Mouse (Mus musculus): ENCODE data around the gene Plet1.

Gene Plet1

DNA sequence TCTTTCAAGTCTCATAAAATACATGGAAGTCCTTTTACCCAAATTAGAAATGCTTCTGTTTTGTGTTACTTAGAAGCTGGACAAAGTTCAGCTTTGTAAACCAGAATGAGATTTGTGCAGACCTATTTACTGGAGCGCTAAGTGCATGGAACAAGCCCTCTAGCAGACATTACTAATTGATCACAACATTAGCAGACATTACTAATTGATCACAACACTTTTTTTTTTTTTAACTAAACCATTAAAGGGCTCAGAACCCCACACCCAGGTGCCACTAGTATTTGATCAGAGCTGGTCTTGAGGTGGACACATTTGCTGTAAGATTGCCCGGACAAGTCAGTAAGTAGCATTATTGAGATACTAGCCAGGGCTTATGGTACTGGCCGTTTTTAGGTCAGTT is 39.5 kb downstream of the Plet1 start:
- DNase-seq (ENCODE audit: low spot score) = no peak

DNA sequence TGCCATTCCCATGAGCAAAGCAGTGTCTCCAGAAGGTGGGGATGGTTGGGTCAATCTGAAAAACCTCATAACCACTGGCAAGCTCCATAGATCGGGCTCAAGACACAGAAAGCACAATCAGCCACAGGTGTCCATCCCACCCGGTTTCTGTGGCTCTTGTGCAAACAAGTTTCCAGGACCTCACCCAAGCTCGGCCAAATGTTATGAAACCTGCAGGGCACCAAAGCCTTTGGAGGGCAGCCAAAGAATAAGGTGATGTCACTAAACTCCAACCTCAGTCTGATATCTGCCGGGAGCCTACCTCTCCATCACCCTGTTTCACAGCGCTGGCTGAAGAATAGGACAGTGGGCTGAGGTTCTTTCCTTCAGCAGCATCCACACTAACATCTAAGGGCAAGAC is 41.6 kb downstream of the Plet1 start:
- no peak for DNase-seq (ENCODE audit: low spot score)

DNA sequence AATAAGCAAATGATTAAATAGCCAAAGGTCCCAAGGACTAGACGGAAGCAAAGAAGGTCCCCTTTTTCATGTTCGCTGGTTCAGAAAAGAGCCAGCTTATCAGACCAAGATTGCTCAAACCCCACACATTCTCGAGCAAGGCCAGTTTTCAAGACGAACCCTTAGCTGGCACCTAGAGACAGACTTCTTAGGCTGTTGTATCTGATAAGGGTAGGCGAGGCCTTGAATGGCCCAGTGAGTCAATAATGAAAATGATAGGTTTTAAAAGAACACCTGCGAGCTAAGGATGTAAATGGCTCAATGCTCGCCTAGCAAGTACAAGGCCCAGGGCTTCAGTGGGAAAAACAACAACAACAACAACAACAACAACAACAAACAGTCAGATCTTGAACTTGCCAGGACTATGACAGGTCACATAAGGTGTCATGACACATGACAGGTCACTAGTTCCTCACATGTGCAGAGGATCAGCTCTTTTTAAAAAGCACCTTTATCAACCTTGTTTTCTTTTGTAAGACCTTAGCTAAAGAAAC is 42.3 kb downstream of the Plet1 start:
- DNase-seq (ENCODE audit: low spot score) = no peak

DNA sequence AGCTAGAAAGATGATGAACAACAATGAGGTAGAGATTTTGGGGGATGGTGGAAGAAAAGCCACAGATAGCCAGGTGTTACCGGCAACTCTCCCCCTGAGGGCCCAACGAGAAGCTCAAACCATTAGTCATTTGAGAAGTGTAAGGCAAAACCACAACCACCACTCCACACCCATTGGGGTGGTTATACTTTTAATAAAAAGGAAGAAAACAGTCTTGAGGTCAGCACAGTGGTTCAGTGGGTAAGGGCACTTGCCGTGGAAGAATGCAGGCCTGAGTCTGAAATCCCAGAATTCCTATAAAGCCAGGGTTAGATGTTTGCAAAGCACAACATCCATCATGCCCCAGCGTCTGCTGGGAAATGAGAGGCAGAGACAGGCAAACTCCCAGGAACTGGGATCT is 43.0 kb downstream of the Plet1 start:
- no peak for DNase-seq (ENCODE audit: low spot score)

DNA sequence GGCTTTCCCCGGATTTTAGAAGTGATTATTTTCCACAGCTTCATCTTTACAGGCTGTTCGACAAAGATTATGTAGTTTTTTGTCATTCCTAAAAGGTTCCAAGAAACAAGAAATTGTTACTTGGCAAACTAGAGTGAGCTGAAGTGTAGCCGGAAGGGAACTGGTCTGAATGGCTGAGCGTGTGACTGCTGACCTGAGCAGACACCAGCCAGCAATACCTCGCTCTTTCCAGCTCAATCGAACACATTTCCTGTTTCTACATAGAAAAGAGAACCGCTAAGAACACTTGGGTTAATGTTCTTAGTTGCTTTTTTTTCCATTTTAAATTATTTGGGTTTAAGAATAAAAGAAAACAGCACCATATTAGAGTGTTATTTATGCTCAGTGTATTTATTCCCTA is 45.8 kb downstream of the Plet1 start:
- no peak for DNase-seq (ENCODE audit: low spot score)

DNA sequence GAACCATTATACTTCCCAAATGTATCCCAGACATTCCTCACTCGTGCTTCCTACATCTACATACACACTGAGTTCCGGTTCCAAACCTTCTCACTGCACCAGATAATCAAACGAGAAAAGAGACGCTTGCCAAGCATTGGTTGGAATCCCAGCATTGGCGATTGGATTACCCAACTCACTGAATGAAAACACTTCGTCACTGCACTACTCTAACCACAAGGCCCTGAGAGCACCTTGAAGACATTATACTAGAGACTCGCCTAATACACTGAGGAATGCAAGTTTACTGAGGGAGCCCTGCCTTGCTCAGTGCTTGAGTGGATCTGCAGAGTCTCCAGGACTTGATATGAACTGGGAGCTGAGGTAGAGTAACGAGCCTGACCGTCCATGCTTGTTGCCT is 48.1 kb downstream of the Plet1 start:
- no peak for DNase-seq (ENCODE audit: low spot score)

DNA sequence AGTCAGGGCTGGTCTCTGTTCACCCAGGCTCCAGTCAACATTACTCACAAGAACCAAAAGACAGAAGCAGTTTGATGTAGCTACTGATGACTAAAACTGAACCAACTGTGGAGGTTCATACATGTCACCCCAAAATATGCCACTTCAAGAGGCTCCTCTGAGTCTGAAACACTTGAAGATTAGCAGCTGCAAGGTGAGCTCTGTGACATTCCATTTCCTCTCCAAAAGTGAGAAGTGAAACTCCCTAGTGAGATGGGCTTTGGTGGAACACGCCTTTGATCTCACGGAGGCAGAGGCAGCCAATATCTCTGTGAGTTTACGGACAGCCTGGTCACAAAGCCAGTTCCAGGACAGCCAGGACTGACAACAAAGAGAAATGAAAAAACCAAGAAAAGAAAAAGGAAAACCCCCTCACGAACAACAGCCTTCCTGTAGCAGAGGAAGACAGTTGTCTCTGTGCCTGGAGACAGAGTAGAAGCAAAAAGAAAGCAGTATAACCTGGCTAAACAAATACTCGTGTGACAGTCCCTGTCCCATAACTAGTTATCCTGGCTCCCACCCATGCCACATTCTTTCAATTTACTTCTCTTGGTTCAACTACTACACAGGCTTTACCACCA is 53.6 kb downstream of the Plet1 start:
- no peak for DNase-seq (ENCODE audit: low spot score)

DNA sequence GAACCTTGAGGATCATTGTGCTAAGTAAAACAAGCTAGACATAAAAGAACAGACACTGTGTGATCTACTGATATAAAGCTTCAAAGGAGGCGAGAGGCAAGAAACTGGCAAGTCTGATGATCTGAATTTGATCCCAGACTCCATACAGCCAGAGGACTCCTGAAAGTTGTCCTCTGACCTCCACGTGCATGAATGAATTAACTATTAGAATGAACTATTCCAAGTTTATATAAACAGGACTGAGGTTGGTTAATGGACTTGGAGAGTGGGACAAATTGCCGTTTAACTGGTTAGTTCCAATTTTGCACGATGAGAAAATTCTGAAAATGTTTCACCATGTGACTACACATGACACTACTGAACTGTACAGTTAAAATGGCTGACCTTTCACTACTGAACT is 54.6 kb downstream of the Plet1 start:
- DNase-seq (ENCODE audit: low spot score) = no peak

DNA sequence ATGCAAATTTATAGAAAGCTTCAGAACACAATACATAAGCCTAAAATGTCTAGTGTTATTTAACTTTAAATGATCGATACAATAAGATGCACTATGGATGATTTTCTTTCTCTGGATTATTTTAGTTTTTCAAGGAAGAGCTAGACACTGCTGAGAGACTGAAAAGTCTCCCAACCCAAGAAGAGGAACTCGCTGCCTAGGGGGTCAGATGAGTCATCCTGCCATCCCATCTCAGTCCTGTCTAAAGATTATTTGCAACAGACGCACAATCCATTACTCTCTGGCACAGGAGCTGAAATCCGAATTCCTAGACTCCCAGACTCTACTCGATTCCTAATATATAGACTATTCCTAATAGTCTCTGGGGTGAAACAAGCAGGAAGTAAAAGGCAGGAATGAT is 57.9 kb downstream of the Plet1 start:
- DNase-seq (ENCODE audit: low spot score) = no peak

DNA sequence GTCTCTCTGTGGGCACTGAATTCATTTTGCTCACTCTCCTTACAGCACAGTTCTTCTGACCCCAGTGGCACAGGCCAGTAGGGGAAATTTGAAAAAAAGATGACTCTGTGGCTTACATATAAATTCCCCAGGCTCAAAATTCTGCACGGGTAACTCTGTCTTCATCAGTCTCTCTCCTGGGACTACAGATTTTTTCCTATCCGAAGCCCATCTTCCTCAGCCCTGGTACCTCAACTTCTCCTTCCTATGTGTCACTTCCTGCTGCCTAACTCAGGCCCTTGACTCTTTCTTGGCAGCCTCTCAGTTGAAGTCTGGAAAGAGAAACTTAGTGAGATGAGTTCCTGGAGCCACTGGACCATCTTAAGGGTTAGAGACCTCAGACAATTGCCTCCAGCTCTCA is 59.2 kb downstream of the Plet1 start:
- no peak for DNase-seq (ENCODE audit: low spot score)

DNA sequence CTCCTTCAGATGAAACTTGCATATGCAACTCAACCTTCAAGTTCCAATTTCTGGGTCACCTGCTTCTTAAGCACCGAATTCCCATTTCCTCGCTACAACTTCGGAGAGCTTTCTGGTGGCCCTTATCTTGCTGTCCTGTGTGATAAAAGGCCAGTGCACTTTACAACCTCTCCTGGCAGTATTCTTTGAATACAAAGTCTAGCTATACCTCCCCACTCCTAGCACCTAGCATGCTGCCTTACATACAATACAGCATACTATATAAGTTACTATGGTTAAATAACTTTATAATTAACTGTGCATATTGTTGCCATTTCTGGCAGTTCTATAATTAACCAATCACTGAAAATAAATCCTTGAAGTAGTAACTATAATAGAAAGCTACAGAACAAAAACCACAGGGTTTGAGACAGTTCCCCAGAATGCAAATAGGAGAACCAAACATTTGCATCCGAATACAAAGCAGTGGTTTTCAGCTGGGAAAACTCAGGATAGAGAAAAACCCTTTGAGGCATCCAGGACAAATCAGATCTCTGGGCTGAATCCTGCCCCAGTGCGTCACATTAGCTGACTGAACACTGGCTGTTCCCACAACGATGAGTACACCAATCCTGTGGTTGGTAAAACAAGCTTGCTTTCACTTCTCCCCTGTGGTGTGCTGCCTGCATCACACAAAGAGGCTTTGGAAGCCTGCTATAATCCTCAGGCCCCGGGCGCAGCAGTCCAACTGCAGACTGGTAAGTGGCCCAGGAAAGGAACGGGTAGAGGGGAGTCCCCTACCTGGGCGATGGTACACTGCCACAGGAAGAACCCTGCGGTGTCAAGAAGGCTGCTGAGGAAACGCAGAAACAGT is 60.1 kb downstream of the Plet1 start, which contains the start of gene Il18:
TSS of gene Il18 (plus strand) at position 587 of the 853 bp plus-strand sequence.
- peak; percentile 62 for DNase-seq (ENCODE audit: low spot score)

DNA sequence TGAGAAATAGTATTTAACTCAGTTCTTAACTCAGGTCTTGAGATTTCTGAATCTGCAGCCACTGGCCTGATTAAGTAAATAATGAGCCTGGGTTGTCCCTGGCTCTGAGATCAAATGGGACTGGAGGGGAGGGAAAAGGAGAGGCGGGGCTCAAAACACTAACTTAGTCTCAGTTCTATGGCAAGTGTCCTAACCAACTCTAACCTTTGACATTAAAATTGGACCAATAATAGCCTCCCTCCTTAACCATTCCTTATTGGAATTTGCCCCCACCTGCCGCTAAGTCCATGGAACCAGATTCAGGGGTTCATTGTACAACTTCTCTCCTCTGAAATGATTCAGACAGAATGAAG is 60.7 kb downstream of the Plet1 start, which contains the start of gene Bco2:
TSS of gene Bco2 (minus strand) at position 88 of the 353 bp plus-strand sequence.
- no peak for DNase-seq (ENCODE audit: low spot score)

Measured in embryo, embryonic 10 days (tissue).